Comparison of ENCODE assay signal across 21 mouse cellular contexts in the genomic region with DNA sequence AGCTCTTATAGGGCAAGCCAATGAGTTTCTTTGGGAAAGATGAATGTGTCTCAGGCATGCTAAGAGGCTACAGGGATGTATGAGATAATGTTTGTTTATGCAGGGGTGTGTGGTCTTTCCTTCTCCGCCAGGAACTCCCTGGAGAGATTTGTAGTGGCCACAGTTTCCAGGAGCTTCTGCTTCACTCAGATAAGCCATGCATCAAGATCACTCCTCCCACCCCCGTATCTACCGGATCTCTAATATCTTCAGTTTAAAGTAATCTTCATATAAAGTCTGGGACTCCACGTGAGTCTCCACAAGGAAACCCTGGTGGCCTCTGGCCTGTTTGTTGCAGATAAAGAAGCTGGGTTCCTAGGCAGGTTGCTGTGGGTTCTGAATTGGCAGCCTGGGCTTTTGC. TPM values are rescaled to one million over a fixed set of nuclear protein-coding genes. Genes with fewer than 3 reads are reported as not detected.
DNase-seq lines count a peak whose midpoint lies in the region; ATAC-seq and TF ChIP-seq lines count a peak whose summit lies in the region.
"Had no signal": no experiment of that assay in that cellular context is flagged by ENCODE, and none has a peak within 500 bp of the region (broad histone marks: within the 10 kb centered on the region; RNA-seq: fewer than 3 reads in every experiment).

No protein-coding gene starts in this region.

- no peaks in the 10 kb centered on the region for H3K4me1 ChIP-seq in heart, embryonic 11.5 days (ENCODE audit: control insufficient read depth, insufficient read depth, low read length)
- no peaks in the 10 kb centered on the region for H3K4me1 ChIP-seq in heart, adult 2 months (ENCODE audit: control insufficient read depth, insufficient read depth, low read length)
- no peaks in the 10 kb centered on the region for H3K4me1 ChIP-seq in stomach, embryonic 14.5 days (ENCODE audit: control insufficient read depth, insufficient read depth, low read length)
- no peaks in the 10 kb centered on the region for H3K4me1 ChIP-seq in stomach, postnatal 0 days (replicated peaks; ENCODE audit: control insufficient read depth, insufficient read depth)
- H3K4me1 ChIP-seq in liver, embryonic 14.5 days (replicated peaks; ENCODE audit: control insufficient read depth in 2 of 2, insufficient read depth in 2 of 2, low read length in 1 of 2): peaks cover 31 to 33% of the 10 kb centered on the region in 2 experiments
- H3K4me1 ChIP-seq: forebrain, embryonic 13.5 days; lung, embryonic 15.5 days; midbrain, embryonic 15.5 days had no signal

- H3K36me3 ChIP-seq in heart, embryonic 11.5 days (ENCODE audit: control insufficient read depth, insufficient read depth, low read length): no peaks in the 10 kb centered on the region
- H3K36me3 ChIP-seq in heart, adult 2 months (ENCODE audit: control insufficient read depth, insufficient read depth, low read length): no peaks in the 10 kb centered on the region
- H3K36me3 ChIP-seq in stomach, embryonic 14.5 days (ENCODE audit: control insufficient read depth, insufficient read depth, low read length): no peaks in the 10 kb centered on the region
- H3K36me3 ChIP-seq in stomach, postnatal 0 days (ENCODE audit: control insufficient read depth, insufficient read depth, low read length): no peaks in the 10 kb centered on the region
- H3K36me3 ChIP-seq in liver, embryonic 14.5 days (replicated peaks; ENCODE audit: control insufficient read depth, insufficient read depth, low read depth): no peaks in the 10 kb centered on the region
- H3K36me3 ChIP-seq: lung, embryonic 15.5 days; midbrain, embryonic 15.5 days had no signal

- H3K4me2 ChIP-seq in heart, embryonic 11.5 days: no peak overlapping the region
- no peak overlapping the region for H3K4me2 ChIP-seq in stomach, embryonic 14.5 days (replicated peaks; ENCODE audit: low read depth, low read length)
- H3K4me2 ChIP-seq in stomach, postnatal 0 days (replicated peaks; ENCODE audit: low read depth): no peak overlapping the region
- H3K4me2 ChIP-seq in liver, embryonic 14.5 days (ENCODE audit: low read depth): peak overlapping the region; percentile 49
- H3K4me2 ChIP-seq: forebrain, embryonic 13.5 days; lung, embryonic 15.5 days; midbrain, embryonic 15.5 days had no signal

- peak; percentile 59; the same call in 1 of the 2 replicates for ATAC-seq in heart, embryonic 11.5 days (replicated peaks; ENCODE audit: insufficient number of reproducible peaks, low FRiP score, low TSS enrichment)
- peak; percentile 58; the same call in 1 of the 2 replicates for ATAC-seq in stomach, embryonic 14.5 days (ENCODE audit: insufficient number of reproducible peaks, insufficient read depth, low FRiP score, low read depth)
- ATAC-seq in stomach, postnatal 0 days (ENCODE audit: low FRiP score, low TSS enrichment): no peak
- ATAC-seq in liver, embryonic 14.5 days (ENCODE audit: insufficient read depth): peak; percentile 95
- ATAC-seq: forebrain, embryonic 13.5 days; midbrain, embryonic 15.5 days had no signal

- DNase-seq in heart, adult 2 months: no peak
- no peak for DNase-seq in stomach, postnatal 0 days (ENCODE audit: low spot score)
- peak; percentile 71 to 75 (median 72) for DNase-seq in liver, embryonic 14.5 days (ENCODE audit: low read depth in 3 of 3, low spot score in 3 of 3)
- peak; percentile 15 for DNase-seq in yolk sac, embryonic 10.5 days (ENCODE audit: low spot score)
- DNase-seq in left cerebral cortex, adult 9 months (ENCODE audit: low spot score in 2 of 2): no peak
- no peak for DNase-seq in kidney, postnatal 10 days
- DNase-seq: B cell, adult 2 months; cerebellum, adult 9-10 months; thymus, adult 18-20 months had no signal

- H3K27me3 ChIP-seq in heart, embryonic 11.5 days (ENCODE audit: control insufficient read depth, insufficient read depth, low read length): no peaks in the 10 kb centered on the region
- no peaks in the 10 kb centered on the region for H3K27me3 ChIP-seq in heart, adult 2 months (ENCODE audit: control insufficient read depth, insufficient read depth, low read length)
- no peaks in the 10 kb centered on the region for H3K27me3 ChIP-seq in stomach, embryonic 14.5 days (ENCODE audit: control insufficient read depth, insufficient read depth, low read length)
- no peaks in the 10 kb centered on the region for H3K27me3 ChIP-seq in stomach, postnatal 0 days (ENCODE audit: control insufficient read depth, insufficient read depth, low read length)
- no peaks in the 10 kb centered on the region for H3K27me3 ChIP-seq in liver, embryonic 14.5 days (ENCODE audit: control insufficient read depth, insufficient read depth, low read length)
- H3K27me3 ChIP-seq: forebrain, embryonic 13.5 days; lung, embryonic 15.5 days; midbrain, embryonic 15.5 days had no signal

- TF ChIP-seq CTCF in heart, adult 2 months (IDR thresholded peaks at IDR 0.05): no peak
- no peak for TF ChIP-seq CTCF in stomach, postnatal 0 days (IDR thresholded peaks at IDR 0.05; ENCODE audit: low read depth)
- TF ChIP-seq CTCF in liver, embryonic 14.5 days (IDR thresholded peaks at IDR 0.05; ENCODE audit: low read depth): no peak

- H3K79me2 ChIP-seq in heart, adult 2 months (replicated peaks; ENCODE audit: control insufficient read depth, insufficient read depth, low read length): no peaks in the 10 kb centered on the region

- intact Hi-C loops in heart, adult 2 months (cut with DNase I): no loop called here

- H3K4me3 ChIP-seq in heart, embryonic 11.5 days (ENCODE audit: low read depth, low read length): no peak overlapping the region
- H3K4me3 ChIP-seq in heart, adult 2 months: no peak overlapping the region
- no peak overlapping the region for H3K4me3 ChIP-seq in stomach, embryonic 14.5 days (ENCODE audit: low read depth, low read length)
- H3K4me3 ChIP-seq in stomach, postnatal 0 days (ENCODE audit: low read depth, low read length): no peak overlapping the region
- H3K4me3 ChIP-seq in liver, embryonic 14.5 days (ENCODE audit: insufficient read depth in 1 of 2, low read depth in 2 of 2, low read length in 2 of 2): no peak overlapping the region
- H3K4me3 ChIP-seq: forebrain, embryonic 13.5 days; lung, embryonic 15.5 days; midbrain, embryonic 15.5 days had no signal

- WGBS in heart, embryonic 11.5 days (ENCODE audit: insufficient replicate concordance): 30% methylated on average over 4 of the region's 4 CpGs
- WGBS in heart, adult 2 months: 15% methylated on average over 4 of the region's 4 CpGs
- 30% methylated on average over 4 of the region's 4 CpGs for WGBS in stomach, embryonic 14.5 days
- 39% methylated on average over 4 of the region's 4 CpGs for WGBS in stomach, postnatal 0 days
- 5% methylated on average over 4 of the region's 4 CpGs for WGBS in liver, embryonic 14.5 days (ENCODE audit: insufficient replicate concordance)

- no peak overlapping the region for H3K27ac ChIP-seq in heart, embryonic 11.5 days (ENCODE audit: low read depth, low read length)
- H3K27ac ChIP-seq in heart, adult 2 months: no peak overlapping the region
- no peak overlapping the region for H3K27ac ChIP-seq in stomach, embryonic 14.5 days (ENCODE audit: low read length)
- H3K27ac ChIP-seq in stomach, postnatal 0 days (replicated peaks): no peak overlapping the region
- H3K27ac ChIP-seq in liver, embryonic 14.5 days: peak overlapping the region; percentile 82
- H3K27ac ChIP-seq: forebrain, embryonic 13.5 days; lung, embryonic 15.5 days; midbrain, embryonic 15.5 days had no signal

- no peak overlapping the region for H3K9ac ChIP-seq in heart, embryonic 11.5 days (ENCODE audit: low read depth, low read length)
- no peak overlapping the region for H3K9ac ChIP-seq in heart, adult 2 months (ENCODE audit: low read depth, low read length)
- H3K9ac ChIP-seq in stomach, embryonic 14.5 days (replicated peaks; ENCODE audit: low read depth, low read length): no peak overlapping the region
- no peak overlapping the region for H3K9ac ChIP-seq in stomach, postnatal 0 days (ENCODE audit: low read length)
- no peak overlapping the region; the same call in 1 of the 2 replicates for H3K9ac ChIP-seq in liver, embryonic 14.5 days (replicated peaks)
- H3K9ac ChIP-seq: forebrain, embryonic 13.5 days; lung, embryonic 15.5 days; midbrain, embryonic 15.5 days had no signal

- no peak for TF ChIP-seq EP300 in heart, adult 2 months (IDR thresholded peaks at IDR 0.05; ENCODE audit: insufficient read depth, low read depth, low read length)
- no peak for TF ChIP-seq EP300 in stomach, postnatal 0 days (optimal IDR thresholded peaks at IDR 0.05)
- TF ChIP-seq EP300 in liver, embryonic 14.5 days (IDR thresholded peaks at IDR 0.05; ENCODE audit: low read depth): peak; percentile 93

- TF ChIP-seq POLR2A in heart, adult 2 months (IDR thresholded peaks at IDR 0.05; ENCODE audit: insufficient read depth, low read depth, low read length): no peak

- no peaks in the 10 kb centered on the region for H3K9me3 ChIP-seq in heart, embryonic 11.5 days (replicated peaks; ENCODE audit: control insufficient read depth, low read length)
- no peaks in the 10 kb centered on the region for H3K9me3 ChIP-seq in stomach, embryonic 14.5 days (ENCODE audit: control insufficient read depth, low read depth, low read length)
- H3K9me3 ChIP-seq in stomach, postnatal 0 days (ENCODE audit: control insufficient read depth, low read length): no peaks in the 10 kb centered on the region
- H3K9me3 ChIP-seq in liver, embryonic 14.5 days (ENCODE audit: control insufficient read depth, low read length): no peaks in the 10 kb centered on the region
- H3K9me3 ChIP-seq: forebrain, embryonic 13.5 days; lung, embryonic 15.5 days; midbrain, embryonic 15.5 days had no signal

RNA-seq across cellular contexts. Expression of gene Dppa4, which starts 30.7 kb away (rescaled TPM):
- polyA plus RNA-seq in heart, embryonic 11.5 days (2014; fragmentation: Nextera tagmentation; extraction: Ambion mirVana): not detected in 2 replicates
- not detected for total RNA-seq in heart, adult 2 months (2021)
- polyA plus RNA-seq in heart, adult 2 months (2012; rRNA removed): not detected in 2 replicates
- not detected in 2 replicates for polyA plus RNA-seq in stomach, embryonic 14.5 days (2014; fragmentation: Nextera tagmentation; extraction: Ambion mirVana)
- polyA plus RNA-seq in stomach, postnatal 0 days (2015; fragmentation: Nextera tagmentation; extraction: Ambion mirVana): not detected in 2 replicates
- polyA plus RNA-seq in liver, embryonic 14.5 days (2012; rRNA removed): 0.02 TPM in 1 of 2 replicates, not detected in the other
- not detected in 2 replicates for polyA plus RNA-seq in liver, embryonic 14.5 days (2014; fragmentation: Nextera tagmentation; extraction: Ambion mirVana)
- total RNA-seq: gastrocnemius, adult 18-20 months; heart, postnatal 25 days; layer of hippocampus, adult 18-20 months; left cerebral cortex, adult 8-10 months had no signal
- polyA plus RNA-seq: forebrain, embryonic 13.5 days; intestine, embryonic 14.5 days; lung, embryonic 15.5 days; midbrain, embryonic 15.5 days; neural tube, embryonic 11.5 days; spleen, adult 2 months had no signal

RNA-seq across cellular contexts. Expression of gene Dppa2, which starts 50.9 kb away (rescaled TPM):
- polyA plus RNA-seq in heart, embryonic 11.5 days (2014; fragmentation: Nextera tagmentation; extraction: Ambion mirVana): not detected in 2 replicates
- total RNA-seq in heart, adult 2 months (2021): not detected
- not detected in 2 replicates for polyA plus RNA-seq in heart, adult 2 months (2012; rRNA removed)
- polyA plus RNA-seq in stomach, embryonic 14.5 days (2014; fragmentation: Nextera tagmentation; extraction: Ambion mirVana): not detected in 2 replicates
- polyA plus RNA-seq in stomach, postnatal 0 days (2015; fragmentation: Nextera tagmentation; extraction: Ambion mirVana): 0.07 TPM in 1 of 2 replicates, not detected in the other
- not detected in 2 replicates for polyA plus RNA-seq in liver, embryonic 14.5 days (2012; rRNA removed)
- not detected in 2 replicates for polyA plus RNA-seq in liver, embryonic 14.5 days (2014; fragmentation: Nextera tagmentation; extraction: Ambion mirVana)
- total RNA-seq: gastrocnemius, adult 18-20 months; heart, postnatal 25 days; layer of hippocampus, adult 18-20 months; left cerebral cortex, adult 8-10 months had no signal
- polyA plus RNA-seq: forebrain, embryonic 13.5 days; midbrain, embryonic 15.5 days; neural tube, embryonic 11.5 days had no signal

Comparison
In these comparisons a context has a peak if more than half of its experiments do, and no peak if none do; other contexts are left out.
1. DNase-seq: peak in liver, embryonic 14.5 days (3 of 3) and yolk sac, embryonic 10.5 days (single experiment); none in heart, adult 2 months (0 of 2), stomach, postnatal 0 days (single experiment), left cerebral cortex, adult 9 months (0 of 2) and kidney, postnatal 10 days (single experiment).